Mouse (Mus musculus) erythroblast, embryonic 14.5 days (primary cell): ENCODE results near the gene Rgs7.

Experiments
- GATA1 ChIP-seq: IDR thresholded peaks from 2 replicates; pipeline ENCODE4 v1.6.1; 2012; ENCODE audit warnings: low read length, inconsistent platforms, mixed read lengths
- TAL1 ChIP-seq: IDR thresholded peaks from 3 replicates; pipeline ENCODE4 v1.6.1; 2012; ENCODE audit warnings: low read length, inconsistent platforms, mixed read lengths

GRCm38 (mm10) chr1:175333041-175333854, 159.1 kb downstream of the Rgs7 start:
- TF ChIP-seq GATA1 (no peak), TAL1 (no peak)
